Mouse (Mus musculus): ENCODE measurements around the gene Cacna1e. TPM values are rescaled to one million over a fixed set of nuclear protein-coding genes. Genes with fewer than 3 reads are reported as not detected.

The Cacna1e gene
- polyA plus RNA-seq, 1 experiment from 2014 or later: 0.49 TPM

- Histone ChIP-seq H3K27me3 (ENCODE audit: control insufficient read depth, insufficient read depth, low read length) (no peaks in the 10 kb centered on the region), H3K4me3 (ENCODE audit: low read depth, low read length) (no peak overlapping the region), H3K9ac (ENCODE audit: low read length) (no peak overlapping the region), H3K9me3 (ENCODE audit: control insufficient read depth, low read length) (no peaks in the 10 kb centered on the region), H3K36me3 (ENCODE audit: control insufficient read depth, insufficient read depth, low read length) (no peaks in the 10 kb centered on the region), H3K4me1 (ENCODE audit: control insufficient read depth, insufficient read depth, low read length) (no peaks in the 10 kb centered on the region), H3K27ac (replicated peaks; ENCODE audit: low read depth, low read length) (no peak overlapping the region), H3K4me2 (ENCODE audit: low read depth, severe bottlenecking) (no peak overlapping the region)
- no peak for ATAC-seq (ENCODE audit: insufficient number of reproducible peaks, low FRiP score, low TSS enrichment, low read depth)
- 88% methylated on average over 7 of the region's 7 CpGs for WGBS
- DNase-seq (ENCODE audit: low spot score): no peak
Measured at GRCm38 (mm10) chr1:154428276-154428675, 456.0 kb downstream of the Cacna1e start.

GRCm38 (mm10) chr1:154418278-154418677, 466.0 kb downstream of the Cacna1e start:
- H3K4me3 ChIP-seq (ENCODE audit: low read depth, low read length): no peak overlapping the region
- no peak for DNase-seq (ENCODE audit: low spot score)
- 67% methylated on average over 5 of the region's 5 CpGs for WGBS
- ATAC-seq (ENCODE audit: insufficient number of reproducible peaks, low FRiP score, low TSS enrichment, low read depth): no peak
- no peaks in the 10 kb centered on the region for H3K9me3 ChIP-seq (ENCODE audit: control insufficient read depth, low read length)
- H3K36me3 ChIP-seq (ENCODE audit: control insufficient read depth, insufficient read depth, low read length): no peaks in the 10 kb centered on the region
- H3K4me1 ChIP-seq (ENCODE audit: control insufficient read depth, insufficient read depth, low read length): no peaks in the 10 kb centered on the region
- no peak overlapping the region for H3K4me2 ChIP-seq (ENCODE audit: low read depth, severe bottlenecking)
- H3K27me3 ChIP-seq (ENCODE audit: control insufficient read depth, insufficient read depth, low read length): no peaks in the 10 kb centered on the region
- H3K9ac ChIP-seq (ENCODE audit: low read length): no peak overlapping the region
- H3K27ac ChIP-seq (replicated peaks; ENCODE audit: low read depth, low read length): no peak overlapping the region

- ATAC-seq (ENCODE audit: insufficient number of reproducible peaks, low FRiP score, low TSS enrichment, low read depth): no peak
- no peak overlapping the region for H3K27ac ChIP-seq (replicated peaks; ENCODE audit: low read depth, low read length)
Measured at GRCm38 (mm10) chr1:154416384-154417155, 467.7 kb downstream of the Cacna1e start.

GRCm38 (mm10) chr1:154415826-154416225, 468.5 kb downstream of the Cacna1e start:
- no peaks in the 10 kb centered on the region for H3K9me3 ChIP-seq (ENCODE audit: control insufficient read depth, low read length)
- ATAC-seq (ENCODE audit: insufficient number of reproducible peaks, low FRiP score, low TSS enrichment, low read depth): no peak
- H3K36me3 ChIP-seq (ENCODE audit: control insufficient read depth, insufficient read depth, low read length): no peaks in the 10 kb centered on the region
- H3K27ac ChIP-seq (replicated peaks; ENCODE audit: low read depth, low read length): no peak overlapping the region
- no peaks in the 10 kb centered on the region for H3K27me3 ChIP-seq (ENCODE audit: control insufficient read depth, insufficient read depth, low read length)
- H3K4me2 ChIP-seq (ENCODE audit: low read depth, severe bottlenecking): no peak overlapping the region
- no peak for DNase-seq (ENCODE audit: low spot score)
- H3K4me1 ChIP-seq (ENCODE audit: control insufficient read depth, insufficient read depth, low read length): no peaks in the 10 kb centered on the region
- H3K4me3 ChIP-seq (ENCODE audit: low read depth, low read length): no peak overlapping the region
- no peak overlapping the region for H3K9ac ChIP-seq (ENCODE audit: low read length)
- WGBS: 80% methylated on average over 10 of the region's 10 CpGs

More at GRCm38 (mm10) chr1:154416384-154417155, 467.7 kb downstream of the Cacna1e start:
- DNase-seq (ENCODE audit: low spot score): no peak
- H3K9me3 ChIP-seq (ENCODE audit: control insufficient read depth, low read length): no peaks in the 10 kb centered on the region
- H3K4me3 ChIP-seq (ENCODE audit: low read depth, low read length): no peak overlapping the region
- no peaks in the 10 kb centered on the region for H3K36me3 ChIP-seq (ENCODE audit: control insufficient read depth, insufficient read depth, low read length)
- H3K9ac ChIP-seq (ENCODE audit: low read length): no peak overlapping the region
- no peaks in the 10 kb centered on the region for H3K27me3 ChIP-seq (ENCODE audit: control insufficient read depth, insufficient read depth, low read length)
- no peak overlapping the region for H3K4me2 ChIP-seq (ENCODE audit: low read depth, severe bottlenecking)
- H3K4me1 ChIP-seq (ENCODE audit: control insufficient read depth, insufficient read depth, low read length): no peaks in the 10 kb centered on the region
- 69% methylated on average over 20 of the region's 20 CpGs for WGBS

DNA sequence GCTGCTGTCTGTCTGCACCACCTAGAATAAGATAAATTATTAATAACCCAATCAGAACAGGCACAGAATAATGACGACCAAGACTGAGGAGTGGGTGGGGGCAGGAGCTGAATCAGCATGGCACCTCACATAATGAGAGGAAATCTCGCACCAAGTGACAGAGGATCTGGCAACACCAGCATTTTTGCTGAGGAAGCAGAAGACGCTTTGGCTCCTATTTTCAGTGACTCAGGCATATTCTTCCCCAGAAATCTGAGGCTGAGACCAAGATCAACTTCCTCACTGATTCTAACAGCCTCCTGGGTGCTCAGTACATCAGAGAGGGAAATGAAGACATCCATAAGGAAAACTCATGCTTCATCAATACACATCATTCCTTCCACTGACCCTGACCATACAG, 471.2 kb downstream of the Cacna1e start:
- Histone ChIP-seq H3K36me3 (ENCODE audit: control insufficient read depth, insufficient read depth, low read length) (no peaks in the 10 kb centered on the region), H3K4me2 (ENCODE audit: low read depth, severe bottlenecking) (no peak overlapping the region), H3K4me3 (ENCODE audit: low read depth, low read length) (no peak overlapping the region), H3K27ac (replicated peaks; ENCODE audit: low read depth, low read length) (no peak overlapping the region), H3K27me3 (ENCODE audit: control insufficient read depth, insufficient read depth, low read length) (no peaks in the 10 kb centered on the region), H3K4me1 (ENCODE audit: control insufficient read depth, insufficient read depth, low read length) (no peaks in the 10 kb centered on the region), H3K9ac (ENCODE audit: low read length) (no peak overlapping the region), H3K9me3 (ENCODE audit: control insufficient read depth, low read length) (no peaks in the 10 kb centered on the region)
- WGBS: 77% methylated on average over 3 of the region's 3 CpGs
- no peak for ATAC-seq (ENCODE audit: insufficient number of reproducible peaks, low FRiP score, low TSS enrichment, low read depth)
- DNase-seq (ENCODE audit: low spot score): no peak

- 85% methylated on average over 2 of the region's 2 CpGs for WGBS
- no peak overlapping the region for H3K4me3 ChIP-seq (ENCODE audit: low read depth, low read length)
- no peak overlapping the region for H3K27ac ChIP-seq (replicated peaks; ENCODE audit: low read depth, low read length)
- H3K4me2 ChIP-seq (ENCODE audit: low read depth, severe bottlenecking): no peak overlapping the region
- no peaks in the 10 kb centered on the region for H3K9me3 ChIP-seq (ENCODE audit: control insufficient read depth, low read length)
- H3K36me3 ChIP-seq (ENCODE audit: control insufficient read depth, insufficient read depth, low read length): no peaks in the 10 kb centered on the region
- no peak for DNase-seq (ENCODE audit: low spot score)
- H3K9ac ChIP-seq (ENCODE audit: low read length): no peak overlapping the region
- H3K27me3 ChIP-seq (ENCODE audit: control insufficient read depth, insufficient read depth, low read length): no peaks in the 10 kb centered on the region
- no peaks in the 10 kb centered on the region for H3K4me1 ChIP-seq (ENCODE audit: control insufficient read depth, insufficient read depth, low read length)
- ATAC-seq (ENCODE audit: insufficient number of reproducible peaks, low FRiP score, low TSS enrichment, low read depth): no peak
Measured at GRCm38 (mm10) chr1:154409051-154409450, 475.2 kb downstream of the Cacna1e start.

DNA sequence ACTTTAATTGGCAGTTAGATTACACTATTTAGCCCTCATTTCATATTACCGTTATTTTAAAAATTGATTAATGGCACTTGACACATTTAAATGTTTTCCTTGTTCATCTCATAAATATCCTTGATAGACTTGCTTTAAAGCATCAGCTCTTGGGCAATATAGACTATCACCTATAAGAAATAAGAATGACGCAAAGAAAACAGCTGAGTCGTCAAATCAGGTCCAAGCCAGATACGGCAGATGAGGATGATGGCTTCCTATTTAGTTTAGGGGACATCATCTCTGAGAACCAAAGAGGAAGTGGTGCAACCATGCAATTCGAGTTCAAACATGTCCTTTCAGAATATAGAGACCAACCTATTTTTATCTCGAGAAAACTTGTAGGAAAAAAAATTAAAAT, 492.3 kb downstream of the Cacna1e start:
- no peaks in the 10 kb centered on the region for H3K9me3 ChIP-seq (ENCODE audit: control insufficient read depth, low read length)
- H3K4me1 ChIP-seq (ENCODE audit: control insufficient read depth, insufficient read depth, low read length): no peaks in the 10 kb centered on the region
- H3K27me3 ChIP-seq (ENCODE audit: control insufficient read depth, insufficient read depth, low read length): no peaks in the 10 kb centered on the region
- no peaks in the 10 kb centered on the region for H3K36me3 ChIP-seq (ENCODE audit: control insufficient read depth, insufficient read depth, low read length)
- no peak overlapping the region for H3K4me3 ChIP-seq (ENCODE audit: low read depth, low read length)
- no peak for ATAC-seq (ENCODE audit: insufficient number of reproducible peaks, low FRiP score, low TSS enrichment, low read depth)
- H3K27ac ChIP-seq (replicated peaks; ENCODE audit: low read depth, low read length): no peak overlapping the region
- H3K9ac ChIP-seq (ENCODE audit: low read length): no peak overlapping the region
- WGBS: 89% methylated on average over 6 of the region's 6 CpGs
- no peak overlapping the region for H3K4me2 ChIP-seq (ENCODE audit: low read depth, severe bottlenecking)
- no peak for DNase-seq (ENCODE audit: low spot score)
